Mouse (Mus musculus): Measurements from ENCODE around the gene Trpc4. TPM values are rescaled to one million over a fixed set of nuclear protein-coding genes. Genes with fewer than 3 reads are reported as not detected.

Gene Trpc4
- total RNA-seq, 4 experiments from 2014 or later = 57.6 to 65.6 (median 59.9) TPM

DNA sequence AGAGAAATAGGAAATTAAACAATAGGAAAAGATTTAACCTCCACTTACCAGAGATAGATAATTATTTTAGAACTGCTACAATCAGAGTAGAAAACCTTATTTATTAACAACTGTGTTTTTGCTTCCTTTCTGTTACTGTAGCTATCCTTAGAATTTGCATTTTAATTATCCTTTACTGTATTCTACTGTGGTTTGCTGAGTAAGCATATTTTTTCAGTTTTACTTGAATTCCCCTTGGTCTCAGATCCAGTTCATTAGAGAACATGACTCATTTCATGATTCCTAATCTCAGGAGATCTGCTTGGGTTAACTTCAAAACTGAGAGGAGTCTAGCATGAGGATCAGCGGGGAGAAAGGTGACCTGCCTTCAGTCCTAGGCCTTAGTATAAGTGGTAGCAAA is 111.1 kb downstream of the Trpc4 start:
- no peak for DNase-seq (ENCODE audit: low spot score in 2 of 2)

DNA sequence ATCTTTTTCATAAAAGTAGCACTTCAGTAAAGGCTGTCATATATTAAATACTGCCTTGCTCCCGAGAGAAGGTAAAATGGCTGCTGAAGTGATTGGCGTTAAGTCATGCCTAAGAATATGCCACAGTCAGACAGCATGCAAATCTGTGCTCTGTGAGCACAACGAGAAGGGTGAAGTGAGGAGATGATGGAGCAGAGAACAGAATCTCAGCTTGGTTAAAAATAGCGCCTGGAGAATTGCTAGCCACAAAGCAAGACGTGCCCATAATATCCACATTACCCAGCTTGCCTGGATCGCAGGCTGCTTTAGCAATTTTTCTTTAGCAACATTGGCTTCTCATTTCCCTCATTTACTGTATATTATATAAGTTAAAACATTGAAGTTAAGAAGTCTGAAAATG is 113.3 kb downstream of the Trpc4 start:
- no peak for DNase-seq (ENCODE audit: low spot score in 2 of 2)

DNA sequence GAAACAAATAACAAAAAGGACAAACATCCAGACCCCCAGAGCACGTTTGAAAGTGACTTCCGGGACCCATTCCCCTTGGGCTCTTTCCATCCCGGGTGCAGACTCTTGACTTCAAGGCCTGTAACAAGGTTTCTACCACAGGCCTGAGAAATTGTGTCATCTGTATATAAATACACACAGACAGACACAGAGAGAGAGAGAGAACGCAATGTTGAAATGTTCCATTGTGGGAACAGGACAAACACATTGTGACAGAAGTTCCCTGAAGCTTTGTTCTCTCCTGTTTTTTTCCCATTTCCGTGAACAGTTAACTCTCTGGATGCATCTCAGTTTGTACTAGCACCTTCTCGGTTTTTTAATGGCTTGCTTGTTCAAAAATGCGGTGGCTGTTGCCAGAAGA is 118.8 kb downstream of the Trpc4 start:
- no peak for DNase-seq (ENCODE audit: low spot score in 2 of 2)

DNA sequence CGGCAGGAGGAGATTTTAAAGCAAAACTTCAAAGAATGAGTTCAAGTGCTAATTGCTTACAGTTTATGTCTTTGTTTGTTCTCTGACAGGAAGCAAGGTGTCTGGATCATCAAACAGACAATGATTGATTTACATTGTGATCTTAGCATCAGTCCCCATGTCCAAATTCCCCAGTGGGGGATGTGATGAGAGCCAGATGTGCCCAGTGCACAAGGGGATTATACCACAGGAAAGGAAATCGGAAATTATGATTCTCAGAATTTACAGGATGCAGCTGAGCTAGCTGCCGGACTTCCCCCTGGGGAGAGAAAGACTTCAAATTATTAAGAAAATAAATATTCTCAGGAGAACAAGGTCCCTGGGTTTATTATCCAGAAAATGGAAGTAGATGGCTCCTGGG is 133.9 kb downstream of the Trpc4 start:
- DNase-seq (ENCODE audit: low spot score in 2 of 2) = no peak

DNA sequence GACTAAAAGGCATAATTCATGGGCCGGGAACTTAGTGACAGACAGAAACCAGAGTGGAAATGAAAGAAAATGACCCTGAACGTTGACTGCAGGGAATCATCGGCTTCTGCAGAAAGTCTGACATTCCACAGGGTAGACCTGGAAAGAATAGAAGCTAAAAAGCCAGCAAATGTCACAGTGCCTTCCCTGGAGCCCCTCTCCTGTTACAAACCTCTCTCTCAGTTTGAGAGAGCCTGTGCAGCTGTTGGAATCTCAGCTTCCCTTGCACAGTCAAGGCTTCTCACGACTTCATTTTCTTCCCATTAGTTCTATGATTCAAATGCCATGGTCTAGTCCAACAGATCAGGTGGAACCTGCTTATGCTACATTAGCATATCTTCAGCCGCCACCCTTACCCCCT is 154.8 kb downstream of the Trpc4 start:
- DNase-seq (ENCODE audit: low spot score in 2 of 2) = no peak

DNA sequence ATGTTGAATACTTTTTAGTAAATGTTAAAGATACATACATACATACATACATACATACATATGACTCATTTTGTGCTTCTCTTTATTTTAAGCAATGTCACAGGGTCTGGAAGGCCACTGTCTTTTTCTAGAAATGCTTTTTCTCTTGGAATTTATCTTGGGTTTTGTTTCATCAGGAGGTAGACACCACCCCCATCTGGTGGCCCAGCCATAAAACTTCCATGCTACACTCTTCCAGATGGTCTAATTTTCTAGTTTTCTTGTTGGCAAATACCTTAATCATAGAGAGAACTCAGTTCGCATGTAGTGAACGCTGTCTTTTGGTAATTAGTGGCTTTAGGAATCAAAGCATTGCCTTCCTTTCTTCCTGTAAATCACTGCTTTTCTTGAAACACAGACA is 158.2 kb downstream of the Trpc4 start:
- DNase-seq (ENCODE audit: low spot score in 2 of 2) = no peak

DNA sequence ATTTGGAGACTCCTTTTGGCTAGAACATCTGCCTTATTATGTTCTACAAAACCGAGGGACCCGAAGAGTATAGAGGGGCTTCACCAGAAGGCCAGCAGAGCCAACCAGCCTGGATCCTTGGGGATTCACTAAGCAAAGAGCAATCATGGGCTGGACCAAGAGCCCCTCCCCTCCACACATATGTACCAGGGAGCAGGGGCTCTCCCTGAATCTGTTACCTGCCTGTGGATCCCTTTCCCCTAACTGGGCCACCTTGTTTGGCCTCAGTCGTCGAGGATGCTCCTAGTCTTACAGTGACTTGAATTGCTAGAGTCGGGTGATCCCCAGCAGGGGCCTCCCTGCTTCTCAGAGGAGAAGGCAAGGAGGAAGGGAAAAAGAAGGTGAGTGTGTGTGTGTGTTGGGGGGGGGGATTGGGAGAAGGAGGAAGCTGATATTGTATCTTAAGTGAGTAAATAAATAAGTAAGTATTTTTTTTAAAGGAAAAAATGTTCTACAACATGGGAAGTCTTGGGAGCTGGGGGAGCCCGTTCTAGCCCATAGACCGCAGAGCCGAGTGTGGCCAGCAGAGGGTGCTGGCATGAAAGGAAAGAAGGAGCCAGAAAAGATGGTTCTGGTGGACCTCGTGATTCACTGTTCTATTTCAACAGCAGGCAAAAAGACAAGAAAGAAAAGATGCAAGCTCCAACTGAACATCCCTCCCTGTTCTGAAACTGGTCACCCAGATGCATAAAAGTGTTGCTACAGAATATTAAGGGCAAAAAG is 197.2 kb downstream of the Trpc4 start:
- peak; percentile 42 to 74 for DNase-seq (ENCODE audit: low spot score in 2 of 2)

DNA sequence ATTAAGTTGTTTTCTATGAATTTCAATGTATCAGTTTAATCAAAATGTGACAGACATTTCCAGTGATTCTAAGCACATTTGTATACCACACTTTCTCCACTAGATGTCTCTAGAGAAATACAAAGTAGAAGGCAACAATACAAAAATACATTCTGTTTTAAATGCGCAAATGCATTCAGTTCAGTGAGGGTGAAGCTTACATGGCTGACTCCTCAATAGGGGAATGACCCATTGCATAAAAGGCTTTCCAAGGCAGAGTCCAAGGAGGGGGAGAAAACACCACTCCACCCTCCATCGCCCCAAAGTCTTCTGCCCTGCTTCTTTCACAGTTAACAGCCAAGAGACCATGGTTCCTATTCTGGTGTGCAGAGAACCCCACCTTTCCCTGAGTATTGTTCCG is 201.7 kb downstream of the Trpc4 start:
- DNase-seq (ENCODE audit: low spot score in 2 of 2) = no peak

DNA sequence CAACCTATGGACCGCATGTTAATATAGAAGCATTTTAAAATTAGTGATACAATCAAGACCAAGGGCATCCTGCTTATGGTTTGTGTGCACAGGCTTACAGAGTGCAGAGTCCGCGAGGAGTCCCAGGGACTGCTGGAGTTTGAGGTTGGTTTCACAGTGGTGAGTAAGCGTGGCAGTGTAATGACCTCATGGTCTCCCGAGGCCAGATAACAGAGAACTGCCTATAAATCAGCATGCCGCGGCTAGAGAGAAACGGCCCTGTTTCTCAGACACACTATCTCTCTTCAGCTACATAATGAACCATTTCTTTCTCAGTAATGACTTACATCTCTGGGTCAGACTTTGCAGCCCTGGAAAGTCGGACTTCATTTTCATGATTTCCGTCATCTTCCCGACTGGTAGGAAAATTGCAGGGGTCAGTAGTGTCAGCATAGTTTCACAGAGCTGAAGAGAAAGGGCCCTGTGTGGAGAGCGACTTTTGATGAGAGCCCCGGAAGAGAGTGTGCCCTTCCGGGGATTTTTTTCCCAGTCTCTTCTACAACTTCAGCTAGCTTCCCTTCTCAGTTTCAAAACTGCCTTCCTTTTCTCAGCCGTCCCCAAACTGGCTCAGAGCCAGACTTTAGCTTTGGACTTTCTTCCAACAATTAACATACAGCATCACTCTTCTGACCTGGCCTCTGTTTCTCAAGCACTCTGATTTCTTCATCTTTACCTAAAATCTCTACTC is 202.8 kb downstream of the Trpc4 start:
- DNase-seq (ENCODE audit: low spot score in 2 of 2) = no peak

DNA sequence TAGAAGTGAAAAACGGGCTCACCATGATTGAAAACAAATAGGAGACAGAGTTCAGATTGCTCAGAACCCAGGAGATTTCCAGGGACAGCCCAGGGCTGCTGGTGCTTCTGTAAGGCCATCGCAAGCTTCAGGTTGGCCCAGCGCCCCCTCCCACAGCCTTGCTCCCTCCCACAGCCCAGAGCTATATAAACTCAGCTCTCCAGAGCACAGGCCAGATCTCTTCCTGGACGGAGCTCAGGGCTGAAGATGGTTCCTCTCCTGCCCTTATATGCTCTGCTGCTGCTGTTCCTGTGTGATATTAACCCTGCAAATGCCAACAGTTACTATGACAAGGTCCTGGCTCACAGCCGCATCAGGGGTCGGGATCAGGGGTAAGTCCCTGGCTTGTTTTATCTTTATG is 205.1 kb downstream of the Trpc4 start, which contains the start of gene Postn:
TSS of gene Postn (plus strand) at position 213 of the 400 bp plus-strand sequence.
- no peak for DNase-seq (ENCODE audit: low spot score in 2 of 2)

DNA sequence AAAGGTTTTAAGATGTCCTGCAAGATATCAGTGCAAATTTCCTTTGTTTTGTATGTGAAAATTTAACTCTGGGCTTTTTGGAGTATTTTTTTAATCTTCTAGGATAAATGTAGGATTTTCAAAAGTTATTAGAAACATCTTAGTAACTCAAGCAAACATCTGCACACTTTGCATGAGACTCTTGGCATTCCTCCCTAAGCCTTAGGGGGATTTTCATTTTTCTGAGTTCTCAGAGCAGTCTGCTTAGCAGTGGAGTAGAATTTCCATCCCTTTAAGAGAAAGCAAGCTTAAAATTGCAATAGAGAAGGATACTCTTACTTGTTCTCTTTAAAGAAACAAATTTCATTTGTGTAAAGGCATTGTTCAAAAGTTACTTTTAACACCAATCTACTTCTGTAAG is 205.8 kb downstream of the Trpc4 start:
- DNase-seq (ENCODE audit: low spot score in 2 of 2) = no peak

Other genes starting within 250 kb of the Trpc4 start
- 1 to 10 TPM; 1.2 to 2.3 (median 1.4) TPM for gene Postn, start 205.1 kb downstream of the Trpc4 start, total RNA-seq (2022)

All from layer of hippocampus, adult 8-10 months (tissue).